Mouse (Mus musculus): ENCODE measurements around the gene Vmn1r28.
"Not testable (repeated sequence)": the region's sequence is repeated elsewhere in the genome, so short reads cannot be mapped to it uniquely, and the experiment has no call there.

The Vmn1r28 gene

DNA sequence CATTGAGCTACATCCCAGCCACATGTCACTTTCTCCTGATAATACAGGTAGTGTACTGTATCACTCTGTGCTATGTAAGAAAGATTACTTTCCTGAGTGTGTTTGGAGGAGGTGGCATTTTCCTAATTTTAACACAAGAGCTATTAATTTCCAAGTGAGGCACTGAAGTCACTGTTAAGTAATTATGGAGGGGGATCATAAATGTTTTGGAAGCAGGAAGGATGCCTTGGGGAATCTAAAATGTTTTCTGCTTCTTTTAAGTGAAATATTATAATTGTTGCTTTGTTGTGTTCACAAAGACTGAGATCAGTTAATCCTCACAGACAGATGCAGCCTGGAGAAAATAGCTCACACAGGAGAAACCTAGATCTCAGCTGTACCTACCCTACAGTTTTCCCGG is at the start of gene Vmn1r28:
Gene Vmn1r28, plus strand, starts transcription at position 301 of the 400 bp plus-strand sequence.
- no peak for DNase-seq

GRCm38 (mm10) chr6:58216119-58216518 is 45.7 kb upstream of the Vmn1r28 start:
- no peak for DNase-seq

- DNase-seq: no peak
Observed at GRCm38 (mm10) chr6:58218721-58219120, 43.1 kb upstream of the Vmn1r28 start, which contains the start of gene Vmn1r27. Vmn1r27 (minus strand) TSS chr6:58218821.

DNA sequence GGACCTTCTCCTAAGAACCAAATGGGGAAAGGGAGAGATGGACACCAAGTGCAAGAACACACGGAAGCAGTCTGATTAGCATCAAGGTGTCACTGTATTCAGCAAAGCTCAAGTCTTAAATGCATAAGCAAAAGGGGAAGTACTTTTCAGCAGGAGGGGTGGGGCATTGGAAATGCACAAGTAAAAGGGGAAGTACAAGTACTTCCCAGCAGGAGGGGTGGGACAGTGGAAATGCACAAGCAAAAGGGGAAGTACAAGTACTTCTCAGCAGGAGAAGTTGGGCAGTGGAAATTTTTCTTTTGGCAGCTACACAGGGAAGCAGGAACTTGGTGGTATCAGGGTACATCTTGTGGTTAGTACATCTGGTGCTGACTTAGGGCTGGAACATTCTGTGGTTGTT is 17.8 kb downstream of the Vmn1r28 start:
- DNase-seq: not testable (repeated sequence)

- DNase-seq: no peak
Observed at GRCm38 (mm10) chr6:58292201-58292600, 30.4 kb downstream of the Vmn1r28 start.

DNA sequence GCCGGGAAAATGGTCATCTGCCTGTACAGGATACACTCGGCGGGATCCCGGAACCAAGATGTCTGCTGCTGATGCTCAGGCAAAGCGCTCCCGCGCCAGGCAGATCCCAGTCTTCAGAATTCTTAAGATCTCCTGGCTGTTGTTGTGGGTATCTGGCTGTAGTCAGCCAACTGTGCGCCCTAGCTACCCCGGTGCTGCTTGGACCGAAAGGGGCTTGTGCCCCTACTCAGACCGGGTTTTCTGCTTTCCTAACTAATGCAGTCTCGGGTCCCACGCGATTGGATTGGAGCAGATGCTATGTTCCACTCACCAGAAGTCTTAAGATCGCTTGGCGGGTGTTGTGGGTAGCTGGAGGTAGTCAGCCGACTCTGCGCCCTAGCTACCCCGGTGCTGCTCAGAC is 36.7 kb downstream of the Vmn1r28 start:
- DNase-seq: not testable (repeated sequence)

- DNase-seq: no peak
Observed at GRCm38 (mm10) chr6:58301249-58301648, 39.4 kb downstream of the Vmn1r28 start, which contains the start of gene Vmn1r29. Vmn1r29 (plus strand) TSS chr6:58301549.

All from thymus, postnatal 14 days (tissue).